Mouse (Mus musculus): ENCODE measurements around the gene Gal. TPM values are rescaled to one million over a fixed set of nuclear protein-coding genes. Genes with fewer than 3 reads are reported as not detected.

Gal gene
- total RNA-seq, 2 experiments from 2014 or later, result 9.1 to 12.4 TPM

Other genes starting within 250 kb of the Gal start
- 10 to 100 TPM; 70.8 to 71.9 TPM for gene Mrpl21, start 131.6 kb downstream of the Gal start, total RNA-seq (2021)
- 10 to 100 TPM; 11.0 to 11.9 TPM for gene Ighmbp2, start 131.5 kb downstream of the Gal start, total RNA-seq (2021)
- 100 to 1,000 TPM; 225 to 242 TPM for gene Cpt1a, start 92.2 kb downstream of the Gal start, total RNA-seq (2021)
- 1 to 10 TPM; 1.7 to 2.4 TPM for gene Tesmin, start 25.7 kb downstream of the Gal start, total RNA-seq (2021)
- gene Ppp6r3, start 161.2 kb upstream of the Gal start, total RNA-seq (2021), result 100 to 1,000 TPM; 104 to 114 TPM

Data from adrenal gland, postnatal 4 days (tissue).